Mouse (Mus musculus): Measurements from ENCODE around the gene Itgax.
"Not testable (repeated sequence)": the region's sequence is repeated elsewhere in the genome, so short reads cannot be mapped to it uniquely, and the experiment has no call there.

Itgax gene

GRCm38 (mm10) chr7:128158688-128159354 lies 29.5 kb downstream of the Itgax start:
- not testable (repeated sequence) for DNase-seq (ENCODE audit: low read depth, low spot score)

DNA sequence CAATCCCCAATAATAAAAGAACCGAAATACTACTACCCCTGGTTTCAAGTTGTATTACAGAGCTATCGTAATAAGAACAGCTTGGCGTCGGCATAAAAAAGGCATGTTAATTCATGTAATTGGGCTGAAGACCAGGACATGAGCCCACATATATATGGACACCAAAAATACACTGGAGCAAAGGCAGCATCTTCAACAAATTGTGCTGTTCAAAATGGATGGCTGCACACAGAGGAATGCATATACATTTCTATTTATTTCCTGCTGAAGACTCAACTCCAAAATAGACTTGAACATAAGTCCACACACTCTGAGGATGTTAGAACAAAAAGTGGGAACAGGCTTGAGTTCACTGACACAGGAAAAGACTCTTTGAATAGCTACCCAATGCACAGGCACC lies 34.7 kb downstream of the Itgax start:
- no peak for DNase-seq (ENCODE audit: low read depth, low spot score)

DNA sequence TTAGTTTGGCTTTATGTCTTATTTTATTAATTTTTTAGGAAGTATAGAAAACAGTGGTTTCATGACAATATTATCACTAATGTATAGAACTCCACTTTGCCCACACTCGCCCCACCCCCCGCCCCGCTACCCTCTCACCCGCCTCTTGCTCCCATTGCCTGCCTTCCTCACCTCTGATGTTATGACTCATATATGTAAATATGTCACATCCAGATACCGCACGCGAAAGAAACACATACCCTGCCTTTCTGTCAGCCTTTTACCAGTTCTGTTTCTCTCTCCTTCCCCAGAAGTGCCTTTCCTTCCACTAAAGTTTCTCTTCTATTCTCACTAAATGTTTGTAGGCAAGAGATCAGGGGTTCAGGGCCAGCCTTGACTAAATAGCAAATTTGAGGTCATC lies 37.0 kb downstream of the Itgax start:
- DNase-seq (ENCODE audit: low read depth, low spot score) = no peak

DNA sequence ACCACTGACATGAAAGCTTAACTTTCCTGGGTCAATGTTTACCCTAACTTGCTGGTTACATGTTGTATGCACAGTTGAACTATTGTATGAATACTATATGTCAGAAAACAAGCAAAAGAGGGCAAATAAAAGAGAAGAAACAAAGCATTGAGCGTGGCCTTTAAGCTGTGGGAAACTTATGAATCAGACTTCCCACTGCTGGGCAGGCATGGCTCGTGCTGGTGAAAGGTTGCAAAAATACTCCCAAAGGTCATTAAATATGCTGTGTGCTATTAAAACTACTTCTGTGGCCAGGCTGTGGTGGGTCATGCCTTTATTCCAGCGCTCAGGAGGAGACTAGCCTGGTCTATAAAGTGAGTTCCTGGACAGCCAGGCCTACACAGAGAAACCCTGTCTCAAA lies 40.6 kb downstream of the Itgax start:
- no peak for DNase-seq (ENCODE audit: low read depth, low spot score)

DNA sequence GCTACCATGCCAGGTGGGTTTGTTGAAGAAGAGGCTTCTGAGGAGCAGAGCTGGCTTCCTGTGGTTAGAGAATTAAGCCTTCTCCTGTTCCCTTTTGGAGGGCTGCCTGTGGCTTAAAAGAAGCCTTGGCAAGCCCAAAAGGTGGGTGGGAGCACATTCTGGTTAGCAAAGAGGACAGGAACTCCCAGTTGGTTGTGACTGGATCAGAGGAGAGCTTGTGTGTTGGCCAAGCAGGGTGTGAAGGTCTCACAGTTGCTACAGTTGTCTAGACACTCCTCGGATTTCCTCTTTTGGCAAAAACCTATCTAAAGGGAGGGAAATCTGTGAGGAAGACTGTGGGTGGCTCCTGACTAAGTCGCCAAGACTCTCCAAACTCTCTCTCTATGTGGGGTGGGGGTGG lies 49.0 kb downstream of the Itgax start:
- no peak for DNase-seq (ENCODE audit: low read depth, low spot score)

GRCm38 (mm10) chr7:128180126-128180525 lies 50.8 kb downstream of the Itgax start:
- no peak for DNase-seq (ENCODE audit: low read depth, low spot score)

- DNase-seq (ENCODE audit: low read depth, low spot score) = no peak
Observed at GRCm38 (mm10) chr7:128180546-128180945, 51.2 kb downstream of the Itgax start.

DNA sequence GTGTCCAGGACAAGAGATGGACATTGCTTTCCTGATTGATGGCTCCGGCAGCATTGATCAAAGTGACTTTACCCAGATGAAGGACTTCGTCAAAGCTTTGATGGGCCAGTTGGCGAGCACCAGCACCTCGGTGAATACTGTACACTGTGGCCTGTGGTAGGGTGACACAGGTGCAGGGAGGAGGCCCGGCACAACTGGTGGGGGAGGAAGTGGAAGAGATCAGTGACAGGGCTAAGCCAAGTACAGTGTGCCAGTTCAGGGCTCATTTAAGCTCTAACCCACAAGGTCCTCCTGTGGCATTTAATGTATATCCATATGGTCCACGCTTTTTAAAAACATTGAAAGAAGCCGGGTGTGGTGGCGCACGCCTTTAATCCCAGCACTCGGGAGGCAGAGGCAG lies 52.3 kb downstream of the Itgax start:
- DNase-seq (ENCODE audit: low read depth, low spot score) = no peak
